ENCODE assay signal across 30 mouse cellular contexts in genomic region chr14:16347505-16347904, GRCm38 (mm10). TPM values are rescaled to one million over a fixed set of nuclear protein-coding genes. Genes with fewer than 3 reads are reported as not detected.
A peak's percentile ranks its signal among the peaks of the same experiment; 100 is the strongest.
DNase-seq lines count a peak whose midpoint lies in the region; ATAC-seq and TF ChIP-seq lines count a peak whose summit lies in the region.
"Had no signal": no experiment of that assay in that cellular context is flagged by ENCODE, and none has a peak within 500 bp of the region (broad histone marks: within the 10 kb centered on the region; RNA-seq: fewer than 3 reads in every experiment).

No protein-coding gene starts in this region.

- no peak overlapping the region for H3K4me2 ChIP-seq in forebrain, postnatal 0 days (ENCODE audit: low read depth)
- H3K4me2 ChIP-seq in forebrain, embryonic 13.5 days, result no peak overlapping the region
- H3K4me2 ChIP-seq in hindbrain, embryonic 16.5 days (ENCODE audit: low read length), result no peak overlapping the region
- no peak overlapping the region for H3K4me2 ChIP-seq in hindbrain, embryonic 11.5 days (replicated peaks; ENCODE audit: low read depth, low read length)
- no peak overlapping the region for H3K4me2 ChIP-seq in midbrain, embryonic 13.5 days (replicated peaks)
- no peak overlapping the region for H3K4me2 ChIP-seq in midbrain, embryonic 11.5 days
- H3K4me2 ChIP-seq in midbrain, embryonic 16.5 days (ENCODE audit: low read length), result no peak overlapping the region
- no peak overlapping the region for H3K4me2 ChIP-seq in midbrain, postnatal 0 days (ENCODE audit: low read depth, low read length, poor library complexity, severe bottlenecking)
- H3K4me2 ChIP-seq: embryonic facial prominence, embryonic 13.5 days; embryonic facial prominence, embryonic 15.5 days; forebrain, embryonic 12.5 days; forebrain, embryonic 15.5 days had no signal

- ATAC-seq in forebrain, postnatal 0 days, result peak; percentile 42; the same call in 1 of the 2 replicates
- ATAC-seq in forebrain, embryonic 13.5 days, result no peak
- 0 out of 2 replicates have a peak, but pooled peaks have one; percentile 56 for ATAC-seq in hindbrain, embryonic 16.5 days
- ATAC-seq in hindbrain, embryonic 11.5 days (ENCODE audit: low FRiP score), result no peak
- ATAC-seq in midbrain, embryonic 13.5 days, result 0 out of 2 replicates have a peak, but pooled peaks have one; percentile 24
- ATAC-seq in midbrain, embryonic 11.5 days (ENCODE audit: low FRiP score), result no peak
- ATAC-seq in midbrain, embryonic 16.5 days, result peak; percentile 71
- ATAC-seq in midbrain, postnatal 0 days (ENCODE audit: low FRiP score), result no peak
- ATAC-seq: activated CD4-positive, CD25-positive, alpha-beta regulatory T cell, adult 4 months; CD4-positive, CD25-positive, alpha-beta regulatory T cell, adult 4 months; forebrain, embryonic 15.5 days; Patski had no signal

- H3K9me3 ChIP-seq in forebrain, postnatal 0 days (ENCODE audit: low read length), result no peaks in the 10 kb centered on the region
- H3K9me3 ChIP-seq in forebrain, embryonic 13.5 days (replicated peaks), result no peaks in the 10 kb centered on the region
- no peaks in the 10 kb centered on the region for H3K9me3 ChIP-seq in hindbrain, embryonic 16.5 days (ENCODE audit: control insufficient read depth, low read length)
- H3K9me3 ChIP-seq in hindbrain, embryonic 11.5 days (ENCODE audit: control insufficient read depth, low read length), result no peaks in the 10 kb centered on the region
- H3K9me3 ChIP-seq in midbrain, embryonic 13.5 days, result no peaks in the 10 kb centered on the region
- no peaks in the 10 kb centered on the region for H3K9me3 ChIP-seq in midbrain, embryonic 11.5 days (ENCODE audit: control insufficient read depth, low read length)
- H3K9me3 ChIP-seq in midbrain, embryonic 16.5 days (replicated peaks; ENCODE audit: control insufficient read depth, low read length, poor library complexity, severe bottlenecking), result no peaks in the 10 kb centered on the region
- no peaks in the 10 kb centered on the region for H3K9me3 ChIP-seq in midbrain, postnatal 0 days (ENCODE audit: low read length)
- H3K9me3 ChIP-seq: embryonic facial prominence, embryonic 13.5 days; embryonic facial prominence, embryonic 15.5 days; forebrain, embryonic 10.5 days; forebrain, embryonic 12.5 days; forebrain, embryonic 15.5 days; G1E had no signal

- 72% methylated on average over 9 of the region's 9 CpGs for WGBS in forebrain, postnatal 0 days
- WGBS in forebrain, embryonic 13.5 days, result 75% methylated on average over 9 of the region's 9 CpGs
- WGBS in hindbrain, embryonic 16.5 days, result 78% methylated on average over 9 of the region's 9 CpGs
- 78% methylated on average over 9 of the region's 9 CpGs for WGBS in hindbrain, embryonic 11.5 days
- WGBS in midbrain, embryonic 13.5 days, result 74% methylated on average over 9 of the region's 9 CpGs
- WGBS in midbrain, embryonic 11.5 days, result 70% methylated on average over 9 of the region's 9 CpGs
- WGBS in midbrain, embryonic 16.5 days, result 73% methylated on average over 9 of the region's 9 CpGs
- 67% methylated on average over 9 of the region's 9 CpGs for WGBS in midbrain, postnatal 0 days

- DNase-seq in forebrain, postnatal 0 days, result no peak
- no peak for DNase-seq in hindbrain, embryonic 11.5 days (ENCODE audit: low spot score)
- DNase-seq in midbrain, embryonic 11.5 days (ENCODE audit: low spot score, missing footprints), result no peak
- no peak for DNase-seq in midbrain, postnatal 0 days (ENCODE audit: low spot score)
- DNase-seq: adrenal gland, adult 8-10 months; adrenal gland, postnatal 14 days; adrenal gland, postnatal 36 days; B cell, adult 2 months; cerebellum, adult 11 months; cerebellum, adult 18-20 months; cerebellum, adult 8-10 months; cerebellum, adult 9-11 months; cerebellum, postnatal 14 days; cerebellum, postnatal 36 days; embryo, embryonic 11 days had no signal

- no peak overlapping the region for H3K4me3 ChIP-seq in forebrain, postnatal 0 days (ENCODE audit: low read depth, low read length)
- no peak overlapping the region for H3K4me3 ChIP-seq in forebrain, embryonic 13.5 days
- H3K4me3 ChIP-seq in hindbrain, embryonic 16.5 days (ENCODE audit: low read length), result no peak overlapping the region
- H3K4me3 ChIP-seq in hindbrain, embryonic 11.5 days (ENCODE audit: low read depth, low read length), result no peak overlapping the region
- H3K4me3 ChIP-seq in midbrain, embryonic 13.5 days (replicated peaks), result no peak overlapping the region
- H3K4me3 ChIP-seq in midbrain, embryonic 11.5 days (ENCODE audit: low read depth, low read length), result no peak overlapping the region
- H3K4me3 ChIP-seq in midbrain, embryonic 16.5 days (ENCODE audit: low read depth, low read length), result no peak overlapping the region
- H3K4me3 ChIP-seq in midbrain, postnatal 0 days (ENCODE audit: low read depth, low read length), result no peak overlapping the region
- H3K4me3 ChIP-seq: embryonic facial prominence, embryonic 13.5 days; embryonic facial prominence, embryonic 15.5 days; erythroblast, embryonic 14.5 days; forebrain, embryonic 10.5 days; forebrain, embryonic 12.5 days; forebrain, embryonic 15.5 days had no signal

- no peaks in the 10 kb centered on the region for H3K27me3 ChIP-seq in forebrain, postnatal 0 days (ENCODE audit: insufficient read depth, low read length)
- H3K27me3 ChIP-seq in forebrain, embryonic 13.5 days, result no peaks in the 10 kb centered on the region
- no peaks in the 10 kb centered on the region for H3K27me3 ChIP-seq in hindbrain, embryonic 16.5 days (replicated peaks; ENCODE audit: control insufficient read depth, insufficient read depth, low read length)
- no peaks in the 10 kb centered on the region for H3K27me3 ChIP-seq in hindbrain, embryonic 11.5 days (ENCODE audit: control insufficient read depth, insufficient read depth, low read length)
- no peaks in the 10 kb centered on the region for H3K27me3 ChIP-seq in midbrain, embryonic 13.5 days
- H3K27me3 ChIP-seq in midbrain, embryonic 11.5 days (ENCODE audit: control insufficient read depth, insufficient read depth, low read length), result no peaks in the 10 kb centered on the region
- no peaks in the 10 kb centered on the region for H3K27me3 ChIP-seq in midbrain, embryonic 16.5 days (ENCODE audit: control insufficient read depth, insufficient read depth, low read depth, low read length)
- H3K27me3 ChIP-seq in midbrain, postnatal 0 days (ENCODE audit: insufficient read depth, low read length), result no peaks in the 10 kb centered on the region
- H3K27me3 ChIP-seq: CH12.LX; embryonic facial prominence, embryonic 13.5 days; embryonic facial prominence, embryonic 15.5 days; forebrain, embryonic 12.5 days; forebrain, embryonic 15.5 days; Patski had no signal

- H3K27ac ChIP-seq in forebrain, postnatal 0 days (ENCODE audit: low read depth, low read length), result no peak overlapping the region
- H3K27ac ChIP-seq in forebrain, embryonic 13.5 days, result no peak overlapping the region
- no peak overlapping the region for H3K27ac ChIP-seq in hindbrain, embryonic 16.5 days (ENCODE audit: low read depth, low read length)
- H3K27ac ChIP-seq in hindbrain, embryonic 11.5 days (ENCODE audit: low read depth, low read length), result no peak overlapping the region
- H3K27ac ChIP-seq in midbrain, embryonic 13.5 days, result no peak overlapping the region
- no peak overlapping the region for H3K27ac ChIP-seq in midbrain, embryonic 11.5 days (ENCODE audit: low read depth, low read length)
- no peak overlapping the region for H3K27ac ChIP-seq in midbrain, embryonic 16.5 days (ENCODE audit: low read length)
- no peak overlapping the region for H3K27ac ChIP-seq in midbrain, postnatal 0 days (ENCODE audit: low read depth, low read length)
- H3K27ac ChIP-seq: embryonic facial prominence, embryonic 13.5 days; embryonic facial prominence, embryonic 15.5 days; forebrain, embryonic 10.5 days; forebrain, embryonic 12.5 days; forebrain, embryonic 15.5 days had no signal

- no peak overlapping the region for H3K9ac ChIP-seq in forebrain, postnatal 0 days
- no peak overlapping the region for H3K9ac ChIP-seq in forebrain, embryonic 13.5 days
- no peak overlapping the region for H3K9ac ChIP-seq in hindbrain, embryonic 16.5 days (ENCODE audit: low read depth, low read length)
- H3K9ac ChIP-seq in hindbrain, embryonic 11.5 days (ENCODE audit: low read depth, low read length), result no peak overlapping the region
- no peak overlapping the region for H3K9ac ChIP-seq in midbrain, embryonic 13.5 days (replicated peaks)
- no peak overlapping the region for H3K9ac ChIP-seq in midbrain, embryonic 11.5 days (ENCODE audit: low read length)
- no peak overlapping the region for H3K9ac ChIP-seq in midbrain, embryonic 16.5 days (ENCODE audit: low read depth, low read length)
- no peak overlapping the region for H3K9ac ChIP-seq in midbrain, postnatal 0 days (replicated peaks; ENCODE audit: low read length, poor library complexity, severe bottlenecking)
- H3K9ac ChIP-seq: embryonic facial prominence, embryonic 13.5 days; embryonic facial prominence, embryonic 15.5 days; forebrain, embryonic 12.5 days; forebrain, embryonic 15.5 days had no signal

- no peaks in the 10 kb centered on the region for H3K36me3 ChIP-seq in forebrain, postnatal 0 days (ENCODE audit: insufficient read depth)
- H3K36me3 ChIP-seq in forebrain, embryonic 13.5 days (ENCODE audit: poor library complexity, severe bottlenecking), result no peaks in the 10 kb centered on the region
- H3K36me3 ChIP-seq in hindbrain, embryonic 16.5 days (ENCODE audit: control insufficient read depth, insufficient read depth, low read length), result no peaks in the 10 kb centered on the region
- no peaks in the 10 kb centered on the region for H3K36me3 ChIP-seq in hindbrain, embryonic 11.5 days (ENCODE audit: control insufficient read depth, insufficient read depth, low read length)
- no peaks in the 10 kb centered on the region for H3K36me3 ChIP-seq in midbrain, embryonic 13.5 days
- no peaks in the 10 kb centered on the region for H3K36me3 ChIP-seq in midbrain, embryonic 11.5 days (ENCODE audit: control insufficient read depth, insufficient read depth, low read length)
- no peaks in the 10 kb centered on the region for H3K36me3 ChIP-seq in midbrain, embryonic 16.5 days (ENCODE audit: control insufficient read depth, insufficient read depth, low read length)
- no peaks in the 10 kb centered on the region for H3K36me3 ChIP-seq in midbrain, postnatal 0 days (ENCODE audit: insufficient read depth, low read length)
- H3K36me3 ChIP-seq: embryonic facial prominence, embryonic 13.5 days; embryonic facial prominence, embryonic 15.5 days; forebrain, embryonic 10.5 days; forebrain, embryonic 12.5 days; forebrain, embryonic 15.5 days; G1E had no signal

- no peaks in the 10 kb centered on the region for H3K4me1 ChIP-seq in forebrain, postnatal 0 days (ENCODE audit: insufficient read depth)
- H3K4me1 ChIP-seq in forebrain, embryonic 13.5 days, result no peaks in the 10 kb centered on the region
- no peaks in the 10 kb centered on the region for H3K4me1 ChIP-seq in hindbrain, embryonic 16.5 days (ENCODE audit: control insufficient read depth, insufficient read depth, low read depth, low read length)
- no peaks in the 10 kb centered on the region for H3K4me1 ChIP-seq in hindbrain, embryonic 11.5 days (replicated peaks; ENCODE audit: control insufficient read depth, insufficient read depth, low read length)
- H3K4me1 ChIP-seq in midbrain, embryonic 13.5 days (replicated peaks), result no peaks in the 10 kb centered on the region
- no peaks in the 10 kb centered on the region for H3K4me1 ChIP-seq in midbrain, embryonic 11.5 days (ENCODE audit: control insufficient read depth, insufficient read depth, low read length)
- H3K4me1 ChIP-seq in midbrain, embryonic 16.5 days (ENCODE audit: control insufficient read depth, insufficient read depth, low read length), result no peaks in the 10 kb centered on the region
- H3K4me1 ChIP-seq in midbrain, postnatal 0 days (ENCODE audit: insufficient read depth, low read length), result no peaks in the 10 kb centered on the region
- H3K4me1 ChIP-seq: embryonic facial prominence, embryonic 13.5 days; embryonic facial prominence, embryonic 15.5 days; forebrain, embryonic 10.5 days; forebrain, embryonic 12.5 days; forebrain, embryonic 15.5 days had no signal

- no peak for TF ChIP-seq CTCF in forebrain, postnatal 0 days (IDR thresholded peaks at IDR 0.05; ENCODE audit: low read depth)
- no peak for TF ChIP-seq CTCF in midbrain, postnatal 0 days (IDR thresholded peaks at IDR 0.05)

RNA-seq across cellular contexts. Expression of gene Top2b, which starts 17.5 kb away (rescaled TPM):
- total RNA-seq in forebrain, postnatal 0 days (2014; rRNA removed), result 173 and 198 TPM in 2 replicates
- 45.0 and 52.8 TPM in 2 replicates for polyA plus RNA-seq in forebrain, postnatal 0 days (2015; fragmentation: Nextera tagmentation; extraction: Ambion mirVana)
- polyA plus RNA-seq in forebrain, embryonic 13.5 days (2015; fragmentation: Nextera tagmentation; extraction: Ambion mirVana), result 111 and 122 TPM in 2 replicates
- 52.9 and 68.5 TPM in 2 replicates for polyA plus RNA-seq in hindbrain, embryonic 16.5 days (2015; fragmentation: Nextera tagmentation; extraction: Ambion mirVana)
- polyA plus RNA-seq in hindbrain, embryonic 11.5 days (2014; fragmentation: Nextera tagmentation; extraction: Ambion mirVana), result 137 and 154 TPM in 2 replicates
- polyA plus RNA-seq in midbrain, embryonic 13.5 days (2015; fragmentation: Nextera tagmentation; extraction: Ambion mirVana), result 118 and 130 TPM in 2 replicates
- 159 and 186 TPM in 2 replicates for polyA plus RNA-seq in midbrain, embryonic 11.5 days (2014; fragmentation: Nextera tagmentation; extraction: Ambion mirVana)
- 88.8 and 106 TPM in 2 replicates for polyA plus RNA-seq in midbrain, embryonic 16.5 days (2015; fragmentation: Nextera tagmentation; extraction: Ambion mirVana)
- total RNA-seq in midbrain, postnatal 0 days (2014; rRNA removed), result 136 and 214 TPM in 2 replicates
- polyA plus RNA-seq in midbrain, postnatal 0 days (2015; fragmentation: Nextera tagmentation; extraction: Ambion mirVana), result 40.8 and 55.8 TPM in 2 replicates

Comparison
In these comparisons a context has a peak if more than half of its experiments do, and no peak if none do; other contexts are left out.
1. ATAC-seq: peak in forebrain, postnatal 0 days (single experiment), hindbrain, embryonic 16.5 days (single experiment), midbrain, embryonic 13.5 days (single experiment) and midbrain, embryonic 16.5 days (single experiment); none in forebrain, embryonic 13.5 days (single experiment), hindbrain, embryonic 11.5 days (single experiment), midbrain, embryonic 11.5 days (single experiment) and midbrain, postnatal 0 days (single experiment).